Mouse (Mus musculus): ENCODE measurements around the gene Slc25a43. TPM values are rescaled to one million over a fixed set of nuclear protein-coding genes. Genes with fewer than 3 reads are reported as not detected.
"Not testable (repeated sequence)": the region's sequence is repeated elsewhere in the genome, so short reads cannot be mapped to it uniquely, and the experiment has no call there.

Slc25a43 gene
- total RNA-seq, 2 experiments from 2014 or later, result not detected

GRCm38 (mm10) chrX:36775520-36775919 is 32.1 kb downstream of the Slc25a43 start:
- no peak for DNase-seq
- intact Hi-C loops (cut with DNase I), result no loop called here

- intact Hi-C loops (cut with DNase I), result no loop called here
- DNase-seq, result no peak
Observed at GRCm38 (mm10) chrX:36777694-36778093, 34.2 kb downstream of the Slc25a43 start.

- no peak for DNase-seq
- intact Hi-C loops (cut with DNase I), result no loop called here
Observed at GRCm38 (mm10) chrX:36789360-36789759, 45.9 kb downstream of the Slc25a43 start.

- DNase-seq, result no peak
- intact Hi-C loops (cut with DNase I), result no loop called here
Observed at GRCm38 (mm10) chrX:36794571-36794970, 51.1 kb downstream of the Slc25a43 start.

- intact Hi-C loops (cut with DNase I), result no loop called here
- peak; percentile 89 for DNase-seq
Observed at GRCm38 (mm10) chrX:36795424-36796162, 52.1 kb downstream of the Slc25a43 start, which contains the start of gene Slc25a5. TSS of gene Slc25a5 (plus strand) at chrX:36795651.

GRCm38 (mm10) chrX:36796163-36796581 is 52.7 kb downstream of the Slc25a43 start:
- intact Hi-C loops (cut with DNase I), result no loop called here
- DNase-seq, result peak; percentile 81

GRCm38 (mm10) chrX:36796734-36797133 is 53.3 kb downstream of the Slc25a43 start:
- intact Hi-C loops (cut with DNase I); DNase-seq: not testable (repeated sequence)

GRCm38 (mm10) chrX:36799131-36799879 is 55.8 kb downstream of the Slc25a43 start:
- intact Hi-C loops (cut with DNase I), result no loop called here
- DNase-seq, result no peak

GRCm38 (mm10) chrX:36803189-36803588 is 59.7 kb downstream of the Slc25a43 start:
- DNase-seq, result no peak
- intact Hi-C loops (cut with DNase I), result no loop called here

GRCm38 (mm10) chrX:36804196-36804595 is 60.7 kb downstream of the Slc25a43 start:
- no peak for DNase-seq
- intact Hi-C loops (cut with DNase I), result no loop called here

- intact Hi-C loops (cut with DNase I), result no loop called here
- no peak for DNase-seq
Observed at GRCm38 (mm10) chrX:36805466-36806235, 62.2 kb downstream of the Slc25a43 start.

GRCm38 (mm10) chrX:36807360-36808317 is 64.2 kb downstream of the Slc25a43 start:
- peak; percentile 90 for DNase-seq
- intact Hi-C loops (cut with DNase I), result no loop called here

GRCm38 (mm10) chrX:36808318-36808683 is 64.8 kb downstream of the Slc25a43 start:
- DNase-seq, result no peak
- intact Hi-C loops (cut with DNase I), result no loop called here

GRCm38 (mm10) chrX:36811377-36811776 is 67.9 kb downstream of the Slc25a43 start:
- intact Hi-C loops (cut with DNase I), result no loop called here

GRCm38 (mm10) chrX:36814161-36814836 is 70.8 kb downstream of the Slc25a43 start:
- intact Hi-C loops (cut with DNase I), result no loop called here
- DNase-seq, result no peak

More at GRCm38 (mm10) chrX:36811377-36811776, 67.9 kb downstream of the Slc25a43 start:
- peak; percentile 39 for DNase-seq

- no peak for DNase-seq
- intact Hi-C loops (cut with DNase I), result no loop called here
Observed at GRCm38 (mm10) chrX:36815022-36815421, 71.6 kb downstream of the Slc25a43 start.

GRCm38 (mm10) chrX:36815439-36815838 is 72.0 kb downstream of the Slc25a43 start:
- intact Hi-C loops (cut with DNase I), result no loop called here
- no peak for DNase-seq

- no peak for DNase-seq
- intact Hi-C loops (cut with DNase I), result no loop called here
Observed at GRCm38 (mm10) chrX:36816368-36816899, 73.0 kb downstream of the Slc25a43 start.

GRCm38 (mm10) chrX:36816953-36817441 is 73.5 kb downstream of the Slc25a43 start:
- DNase-seq, result peak; percentile 55
- intact Hi-C loops (cut with DNase I), result no loop called here
